Mouse (Mus musculus): ENCODE measurements around the gene Olfr807.

Olfr807 gene

GRCm38 (mm10) chr10:129757693-129758092, at the start of gene Olfr807:
Gene Olfr807, minus strand, starts transcription at chr10:129757793.
- no peak for DNase-seq (ENCODE audit: low spot score in 2 of 2)

GRCm38 (mm10) chr10:129804296-129804695, 46.7 kb upstream of the Olfr807 start, which contains the start of gene Olfr811:
Gene Olfr811, minus strand, starts transcription at chr10:129804396.
- DNase-seq (ENCODE audit: low spot score in 2 of 2): no peak

- no peak for DNase-seq (ENCODE audit: low spot score in 2 of 2)
These were observed 37.2 kb upstream of the Olfr807 start, which contains the start of gene Olfr810 for GRCm38 (mm10) chr10:129794817-129795216. Gene Olfr810, minus strand, starts transcription at chr10:129794917.

DNA sequence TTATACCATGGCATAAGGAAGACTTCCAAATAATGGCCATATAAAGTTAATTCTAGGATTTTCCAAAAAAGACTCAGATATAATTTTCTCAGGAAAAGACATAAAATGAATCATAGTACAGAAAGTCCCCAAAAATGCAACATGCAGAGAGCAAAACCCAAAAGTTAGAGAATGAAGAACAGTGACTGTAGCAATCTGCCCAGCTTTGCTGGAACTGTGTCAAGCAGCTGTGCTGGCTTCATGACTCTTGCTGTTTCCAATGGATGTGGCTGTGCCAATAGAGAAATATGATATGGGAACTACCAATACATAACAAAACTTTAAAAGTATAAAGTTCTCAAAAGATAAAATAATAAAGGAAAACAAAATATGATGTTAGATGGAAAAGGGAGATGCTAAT, 20.5 kb upstream of the Olfr807 start:
- no peak for DNase-seq (ENCODE audit: low spot score in 2 of 2)

- DNase-seq (ENCODE audit: low spot score in 2 of 2): no peak
These were observed 16.7 kb upstream of the Olfr807 start, which contains the start of gene Olfr809 for GRCm38 (mm10) chr10:129774338-129774737. Gene Olfr809, plus strand, starts transcription at chr10:129774638.

- no peak for DNase-seq (ENCODE audit: low spot score in 2 of 2)
These were observed 7.6 kb upstream of the Olfr807 start, which contains the start of gene Olfr808 for GRCm38 (mm10) chr10:129765182-129765581. Gene Olfr808, plus strand, starts transcription at chr10:129765482.

DNA sequence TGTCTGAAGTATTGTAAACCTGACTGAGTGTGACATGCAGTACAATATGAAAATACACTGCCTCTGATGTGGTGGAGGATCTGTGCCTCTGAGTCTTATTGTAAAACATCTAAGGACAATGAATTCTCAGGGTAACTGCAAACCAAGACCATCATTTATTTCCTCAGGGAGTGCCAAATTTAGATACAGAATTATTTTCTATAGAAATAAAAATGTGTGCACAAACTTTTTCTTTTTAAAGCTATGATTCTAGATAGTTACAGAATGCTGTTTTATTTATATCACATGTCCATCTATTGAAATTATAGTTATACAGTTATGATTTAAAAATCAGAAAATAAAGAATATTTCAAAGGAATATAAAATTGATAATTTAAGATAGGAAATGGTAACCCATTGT, 15.8 kb downstream of the Olfr807 start, which contains the start of gene Olfr806:
TSS of gene Olfr806 (minus strand) at position 101 of the 400 bp plus-strand sequence.
- DNase-seq (ENCODE audit: low spot score in 2 of 2): no peak

GRCm38 (mm10) chr10:129729275-129729674, 28.3 kb downstream of the Olfr807 start, which contains the start of gene Olfr805:
Gene Olfr805, minus strand, starts transcription at chr10:129729375.
- no peak for DNase-seq (ENCODE audit: low spot score in 2 of 2)
